Mouse (Mus musculus) kidney, postnatal 10 days (tissue): ENCODE measurements at regions not wholly inside any gene's neighbourhood (a gene's known extent, or its start where the extent isn't known, plus 50 kb on each side); places are given as distances from the start of the nearest gene placed in this dataset.
A peak's percentile ranks its signal among the peaks of the same experiment; 100 is the strongest.

Source experiments
- DNase-seq: peaks from one replicate; pipeline ENCODE4 v3.0.0; 2021; ENCODE audit warnings: mixed read lengths

DNA sequence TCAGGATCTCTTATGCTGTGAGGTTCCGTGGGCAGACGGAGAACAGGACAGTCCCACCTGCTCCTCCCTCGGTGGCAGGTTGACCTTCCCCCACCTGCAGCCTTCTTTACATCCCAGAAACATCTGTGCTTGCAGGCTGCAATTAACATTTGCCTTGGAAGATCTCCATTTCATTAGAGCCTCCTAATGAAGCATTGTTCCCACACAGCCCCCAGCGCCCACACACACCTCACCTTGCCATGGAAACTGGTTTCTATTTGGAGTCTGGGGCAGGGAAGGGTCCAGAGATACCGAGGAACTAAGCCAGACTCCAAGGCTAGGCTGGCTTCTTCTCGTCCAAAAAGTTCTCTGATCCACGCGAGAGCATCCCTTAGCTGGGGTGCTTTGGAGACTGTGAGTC, 56.6 kb upstream of the Rpl38 start:
- no peak for DNase-seq

DNA sequence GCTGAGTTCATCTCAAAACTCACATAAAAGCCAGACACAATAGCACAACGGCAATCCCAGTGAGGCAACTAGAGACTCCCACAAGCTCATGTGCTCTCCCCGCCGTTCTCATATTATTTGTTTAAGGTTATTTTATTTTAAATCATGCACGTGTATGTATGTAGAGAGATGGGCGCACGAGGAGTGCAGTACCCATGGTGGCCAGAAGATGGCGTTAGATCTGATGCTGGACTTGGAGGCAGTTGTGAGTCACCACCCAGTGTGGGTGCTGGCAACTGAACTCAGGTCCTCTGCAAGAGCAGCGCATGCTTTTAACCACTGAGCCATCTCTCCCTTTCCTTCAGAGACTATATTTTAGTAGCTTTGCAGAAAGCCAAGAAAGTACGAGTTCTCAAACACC, 60.3 kb upstream of the Rpl38 start:
- DNase-seq = no peak

DNA sequence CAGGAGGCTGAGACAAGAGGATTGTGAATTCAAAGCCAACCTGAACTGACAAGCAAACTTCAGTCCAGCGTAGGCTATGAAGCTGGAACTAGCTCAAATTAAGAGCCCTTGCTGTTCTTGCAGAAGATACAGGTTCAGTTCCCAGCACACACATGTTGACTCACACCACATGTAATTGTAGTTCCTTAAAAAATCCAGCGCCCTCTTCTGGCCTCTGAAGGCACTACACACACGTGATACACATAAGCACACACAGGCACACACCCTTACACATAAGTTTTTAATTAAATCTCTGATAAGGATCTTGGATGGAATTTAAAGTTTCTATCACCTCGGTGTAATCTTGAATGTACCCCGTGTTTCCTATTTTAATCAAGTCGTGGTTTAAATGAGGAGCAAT, 65.2 kb upstream of the Rpl38 start:
- no peak for DNase-seq

DNA sequence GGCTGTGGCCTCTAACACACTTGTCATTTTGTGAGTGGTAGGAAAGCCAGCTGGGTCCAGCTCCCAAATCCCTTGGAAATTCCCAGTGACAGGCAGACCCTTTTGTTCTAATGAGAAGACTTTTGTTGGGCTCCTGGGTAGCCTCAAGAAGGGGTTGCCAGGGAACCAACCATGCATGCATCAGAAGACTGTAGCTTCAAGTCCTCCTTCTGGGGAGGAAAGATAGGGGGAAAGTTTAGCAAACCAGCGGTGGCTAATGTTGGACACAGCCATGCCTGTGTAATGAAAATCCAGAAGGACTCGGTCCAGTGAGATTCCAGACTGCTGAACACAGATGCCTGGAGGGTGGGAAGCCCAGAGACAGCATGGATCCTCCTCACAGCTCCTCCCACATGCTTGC, 71.1 kb upstream of the Rpl38 start:
- DNase-seq = no peak

- DNase-seq = no peak
These were observed 75.4 kb upstream of the Rpl38 start for GRCm38 (mm10) chr11:114592961-114593360.

- DNase-seq = no peak
These were observed 79.8 kb upstream of the Rpl38 start for GRCm38 (mm10) chr11:114588554-114588953.

DNA sequence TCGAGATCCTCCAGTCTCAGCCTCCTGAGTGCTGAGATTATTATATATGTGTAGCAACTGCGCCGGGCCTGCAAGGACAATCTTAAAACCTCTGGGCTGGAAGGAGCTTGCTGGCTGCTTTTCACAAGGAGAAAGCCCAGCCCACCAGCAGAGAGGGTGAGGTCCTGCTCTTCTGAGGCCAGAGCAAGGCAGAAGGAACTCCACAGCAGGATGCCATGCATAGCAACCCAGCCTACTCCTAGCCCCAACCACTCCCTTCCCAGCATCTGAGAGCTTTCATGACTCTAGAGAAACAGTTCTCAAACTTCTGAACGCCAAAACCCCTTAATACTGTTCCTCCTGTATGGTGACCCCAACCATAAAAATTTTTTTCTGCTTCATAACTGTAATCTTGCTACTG, 80.3 kb upstream of the Rpl38 start:
- DNase-seq = no peak

GRCm38 (mm10) chr11:114586400-114586799, 81.9 kb upstream of the Rpl38 start:
- DNase-seq = no peak

GRCm38 (mm10) chr11:114584804-114585203, 83.5 kb upstream of the Rpl38 start:
- DNase-seq = no peak

DNA sequence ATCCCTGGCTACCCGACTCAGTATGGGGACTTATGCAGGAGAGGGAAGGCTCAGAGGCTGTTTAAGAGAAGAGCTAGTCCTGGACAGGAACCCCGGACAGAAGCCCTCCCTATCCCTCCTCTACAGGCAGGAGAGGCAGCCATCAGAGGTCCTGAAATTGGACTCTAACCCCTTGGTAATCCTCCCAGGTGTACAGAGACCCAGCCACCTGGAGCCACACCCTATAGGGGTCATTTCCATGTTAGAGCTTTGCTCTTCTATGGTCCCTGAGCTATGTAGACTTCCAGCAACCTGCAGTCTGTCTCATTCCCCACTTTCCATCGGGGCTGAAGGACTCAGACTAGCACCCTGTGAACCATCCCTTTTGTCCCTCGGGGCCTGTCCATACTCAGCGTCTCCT, 84.2 kb upstream of the Rpl38 start:
- no peak for DNase-seq

DNA sequence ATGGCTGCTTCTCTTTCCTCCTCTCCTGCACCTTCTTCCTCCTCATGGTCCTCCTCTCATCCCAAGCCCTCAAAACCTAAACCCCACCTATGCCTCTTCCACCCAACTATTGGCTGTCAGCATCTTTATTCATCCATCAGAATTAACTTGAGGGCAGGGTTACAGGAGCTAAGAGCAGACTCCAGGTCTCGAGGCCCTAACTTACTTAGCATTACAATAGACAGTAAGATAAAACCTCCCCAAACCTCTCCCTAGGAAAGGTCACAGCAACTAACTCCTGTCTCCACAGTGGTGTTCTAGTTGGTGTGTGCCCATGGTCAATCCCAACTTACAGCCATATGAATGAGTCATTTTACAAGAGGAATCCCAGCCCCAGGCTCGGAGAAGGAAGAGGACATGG, 88.3 kb upstream of the Rpl38 start:
- no peak for DNase-seq

GRCm38 (mm10) chr11:114578551-114578950, 89.8 kb upstream of the Rpl38 start:
- DNase-seq = no peak

GRCm38 (mm10) chr11:114576803-114577202, 91.5 kb upstream of the Rpl38 start:
- DNase-seq = no peak

GRCm38 (mm10) chr11:114571144-114571869, 97.0 kb upstream of the Rpl38 start:
- no peak for DNase-seq

DNA sequence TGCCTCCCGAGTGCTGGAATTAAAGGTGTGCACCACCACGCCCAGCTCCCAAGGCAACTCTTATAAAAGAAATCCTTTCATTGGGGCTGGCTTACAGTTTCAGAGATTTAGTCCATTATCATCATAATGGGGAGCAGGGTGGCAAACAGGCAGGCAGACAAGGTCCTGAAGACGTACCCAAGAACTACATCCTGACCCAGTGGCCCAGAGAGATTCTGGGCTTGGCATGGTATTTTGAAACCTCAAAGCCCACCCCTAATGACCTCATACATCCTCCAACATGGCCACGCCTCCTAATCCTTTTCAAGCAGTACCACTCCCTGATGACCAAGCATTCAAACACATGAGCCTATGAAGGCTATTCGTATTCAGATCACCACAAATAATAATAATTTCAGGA, 98.2 kb upstream of the Rpl38 start:
- no peak for DNase-seq

DNA sequence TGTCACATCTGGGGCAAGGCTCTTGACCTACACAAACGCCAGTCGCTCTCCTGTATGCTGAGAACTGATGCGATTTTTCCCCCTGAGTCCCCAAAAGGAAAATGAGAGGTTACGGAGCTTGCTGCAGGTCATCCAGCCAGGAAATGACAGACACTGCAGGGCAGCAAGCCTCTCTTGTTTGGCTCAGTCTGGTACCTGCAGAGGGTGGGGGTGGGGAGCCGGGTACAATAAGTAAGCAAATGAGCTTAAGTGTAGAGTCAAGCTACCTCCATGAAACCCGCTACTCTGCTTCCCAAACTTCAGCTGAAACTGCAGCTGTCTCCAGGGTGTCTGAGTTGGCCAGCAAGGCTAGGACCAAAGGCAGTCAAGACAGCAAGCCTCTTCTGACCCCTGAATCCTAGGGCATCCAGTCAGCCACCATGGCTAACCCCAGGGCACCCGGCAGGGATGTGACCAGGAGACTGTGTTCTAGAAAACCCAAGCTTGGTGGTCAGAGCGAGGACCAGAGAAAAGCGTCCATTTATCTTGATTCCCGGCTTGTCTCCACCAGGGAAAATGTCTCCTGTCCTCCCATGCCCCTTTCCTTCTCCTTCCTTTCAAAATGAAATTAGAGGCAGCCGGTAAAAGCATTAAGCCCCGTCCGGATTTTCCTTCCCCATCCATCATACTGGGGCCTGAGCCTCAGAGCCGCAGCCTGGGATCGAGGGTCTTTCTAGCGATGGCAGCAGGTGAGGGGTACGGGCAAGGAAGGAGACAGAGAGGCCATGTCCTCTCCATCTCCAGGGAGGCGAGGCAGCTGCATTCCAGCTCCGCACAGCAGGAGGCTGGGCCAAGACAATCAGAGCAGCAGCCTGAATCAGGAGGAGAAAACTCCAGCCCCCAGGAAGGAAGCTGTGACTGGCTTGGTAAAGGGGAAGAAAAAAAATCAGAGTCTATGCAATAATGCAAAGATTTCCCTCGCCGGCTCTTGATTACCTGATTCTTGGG, 100.2 kb upstream of the Rpl38 start:
- no peak for DNase-seq

DNA sequence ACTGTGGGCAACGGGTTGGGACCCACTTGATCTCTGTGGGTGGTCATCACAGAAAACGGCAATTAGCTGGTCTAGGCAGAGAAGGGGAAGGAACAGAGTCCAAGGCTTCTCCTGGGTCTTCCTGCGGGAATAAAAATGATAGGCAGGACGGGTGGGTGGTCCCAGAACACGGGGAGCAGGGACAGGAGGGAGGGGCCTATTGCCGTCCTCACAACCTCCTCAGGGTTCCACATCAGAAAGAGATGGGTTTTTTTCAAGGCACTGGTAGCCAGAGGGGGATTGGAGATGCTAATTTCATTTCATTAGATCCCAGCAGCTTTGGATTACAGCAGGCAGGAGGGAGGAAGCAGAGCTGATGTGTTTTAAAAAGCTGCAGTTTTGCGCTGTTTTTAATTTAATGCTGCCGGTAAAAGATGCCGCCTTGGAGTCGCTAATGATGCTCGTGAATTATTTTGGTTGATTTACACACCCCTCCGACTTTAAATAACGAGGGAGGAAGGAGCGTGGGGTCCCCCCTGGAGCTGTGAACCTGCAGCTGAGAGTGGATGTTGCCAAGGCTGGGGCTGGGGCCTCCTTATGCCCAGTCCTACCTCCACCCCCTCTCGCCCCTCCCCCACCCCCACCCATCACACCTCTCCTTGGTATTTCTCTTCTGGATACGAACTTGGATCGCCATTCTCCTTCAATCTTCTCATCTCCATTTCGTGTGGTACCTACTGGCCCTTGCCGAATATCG, 101.1 kb upstream of the Rpl38 start:
- no peak for DNase-seq

DNA sequence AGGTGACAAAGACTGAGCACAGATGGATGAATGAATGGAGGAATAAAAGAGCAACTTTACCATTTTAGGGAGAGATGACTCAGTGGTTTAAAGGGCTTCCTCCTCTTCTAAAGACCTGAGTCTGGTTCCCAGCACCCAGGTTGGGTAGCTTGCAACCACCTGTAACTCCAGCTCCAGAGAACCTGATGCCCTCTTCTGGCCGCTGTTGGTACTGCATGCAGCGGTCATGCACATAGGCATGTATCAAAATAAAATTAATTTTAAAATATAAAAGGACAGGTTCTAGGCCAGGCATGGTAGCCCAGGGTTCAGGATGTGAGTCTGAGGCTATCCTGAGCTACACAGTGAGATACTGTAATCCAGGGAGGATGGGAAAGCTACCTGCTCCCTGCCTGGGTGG, 103.4 kb upstream of the Rpl38 start:
- peak; percentile 22 for DNase-seq

DNA sequence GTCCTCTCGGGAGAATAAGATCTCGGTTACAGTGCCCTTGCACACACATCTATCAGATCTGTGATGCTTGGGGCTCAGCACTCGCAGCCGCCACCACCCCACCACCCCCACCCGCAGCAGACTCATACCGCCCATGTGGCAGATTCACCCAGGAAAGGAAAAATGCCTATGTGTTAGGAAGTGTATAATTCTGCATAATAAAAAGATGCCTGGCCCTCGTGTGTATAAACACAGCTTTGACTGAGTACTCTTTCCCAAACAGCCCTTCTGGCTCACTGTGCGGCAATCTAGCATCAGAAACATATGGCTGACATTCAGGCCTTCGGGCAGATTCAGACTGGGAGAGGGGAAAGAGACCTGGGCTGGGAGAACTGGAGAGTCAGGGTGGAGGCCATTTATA, 105.2 kb upstream of the Rpl38 start:
- no peak for DNase-seq

DNA sequence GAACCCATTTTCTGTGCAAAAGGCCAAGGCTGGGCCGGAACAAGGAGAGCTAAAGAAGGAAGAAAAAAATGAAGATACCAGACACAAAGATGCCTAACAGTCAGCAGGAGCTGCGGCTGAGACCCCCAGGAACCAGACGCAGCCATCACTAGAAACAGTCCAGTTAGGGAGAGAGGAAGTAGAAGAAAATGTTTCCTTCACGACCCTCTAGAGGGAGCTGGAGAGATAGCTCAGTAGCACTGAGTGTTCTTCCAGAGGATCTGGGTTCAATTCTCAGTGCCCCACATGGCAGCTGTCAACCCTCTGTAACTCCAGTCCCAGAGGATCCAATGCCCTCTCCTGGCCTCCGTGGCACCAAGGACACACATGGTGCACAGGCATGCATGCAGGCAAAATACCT, 113.7 kb upstream of the Rpl38 start:
- DNase-seq = no peak

- DNase-seq = peak; percentile 39
These were observed 114.3 kb upstream of the Rpl38 start for GRCm38 (mm10) chr11:114553992-114554391.

- peak; percentile 21 for DNase-seq
These were observed 116.1 kb upstream of the Rpl38 start for GRCm38 (mm10) chr11:114552176-114552575.

DNA sequence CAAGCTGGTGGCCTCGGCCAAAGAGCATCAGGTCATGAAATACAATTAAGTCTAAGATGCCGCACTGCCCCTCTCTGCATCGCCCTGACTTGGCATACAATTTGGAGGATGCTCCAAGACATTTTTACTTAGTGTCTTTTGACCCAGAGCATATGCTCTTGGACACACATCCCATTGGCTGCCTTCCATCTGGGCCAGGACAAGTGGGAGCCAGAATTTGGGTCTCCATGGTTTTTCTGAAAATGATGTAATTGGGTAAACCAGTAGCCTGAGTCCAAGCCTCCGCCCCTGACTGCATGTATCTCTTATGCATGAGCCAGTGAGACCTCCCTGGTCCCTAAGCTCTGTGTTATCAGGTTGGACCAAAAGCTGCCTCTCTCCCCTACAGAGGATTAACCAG, 117.1 kb upstream of the Rpl38 start:
- no peak for DNase-seq
